Mouse (Mus musculus) MEL (cell line): ENCODE measurements around the gene Slain1. TPM values are rescaled to one million over a fixed set of nuclear protein-coding genes. Genes with fewer than 3 reads are reported as not detected.

ENCODE experiments used
- DNase-seq: peaks from one replicate; pipeline ENCODE4 v3.0.0; 2011; ENCODE audit warnings: low read depth, low spot score
- H3K27ac ChIP-seq: 2 replicates; pipeline ENCODE4 v1.5.1; 2012; ENCODE audit warnings: low read depth, mild to moderate bottlenecking, control low read depth, low read length, moderate library complexity; ENCODE audit not compliant: control insufficient read depth
- H3K27me3 ChIP-seq, 2 experiments: fragments of 150-350 bp in 1 of 2; sonication (generic) in 1 of 2; 2 replicates each; pipeline ENCODE4 v1.6.1; 2012; ENCODE audit warnings: low read length in 2 of 2, mild to moderate bottlenecking in 2 of 2, improper control_type of control experiment in 1 of 2, moderate library complexity in 1 of 2; ENCODE audit not compliant: insufficient read depth in 2 of 2, control insufficient read depth in 1 of 2
- H3K36me3 ChIP-seq, 2 experiments: 2 replicates each; pipeline ENCODE4 v1.6.1; 2012 to 2014; ENCODE audit warnings: low read length in 2 of 2, improper control_type of control experiment in 1 of 2, inconsistent platforms in 1 of 2, mild to moderate bottlenecking in 1 of 2; ENCODE audit not compliant: insufficient read depth in 2 of 2, control insufficient read depth in 1 of 2
- H3K4me1 ChIP-seq, 2 experiments: fragments of 150-350 bp in 1 of 2; sonication (generic) in 1 of 2; 2 replicates each; pipeline ENCODE4 v1.6.1; 2012; ENCODE audit warnings: low read length in 2 of 2, improper control_type of control experiment in 1 of 2, mild to moderate bottlenecking in 1 of 2; ENCODE audit not compliant: insufficient read depth in 2 of 2, control insufficient read depth in 1 of 2
- H3K4me3 ChIP-seq, 2 experiments: fragments of 150-350 bp in 1 of 2; sonication (generic) in 1 of 2; 2 replicates each; pipeline ENCODE4 v1.5.1; 2012; ENCODE audit warnings: low read depth in 2 of 2, low read length in 2 of 2, mild to moderate bottlenecking in 2 of 2, moderate library complexity in 2 of 2, control low read depth in 1 of 2, improper control_type of control experiment in 1 of 2; ENCODE audit not compliant: control insufficient read depth in 1 of 2, insufficient read depth in 1 of 2
- H3K79me2 ChIP-seq: 2 replicates; pipeline ENCODE4 v1.6.1; 2012; ENCODE audit warnings: mild to moderate bottlenecking, low read length, moderate library complexity; ENCODE audit not compliant: control insufficient read depth, poor library complexity, insufficient read depth
- H3K9ac ChIP-seq: 2 replicates; pipeline ENCODE4 v1.6.1; 2012; ENCODE audit warnings: low read depth, mild to moderate bottlenecking, control low read depth, low read length, moderate library complexity; ENCODE audit not compliant: control insufficient read depth, poor library complexity, severe bottlenecking
- H3K9me3 ChIP-seq: fragments of 150-350 bp; sonication (generic); replicated peaks from 2 replicates; pipeline ENCODE4 v1.6.1; 2012; ENCODE audit warnings: mild to moderate bottlenecking, low read length, improper control_type of control experiment, moderate library complexity; ENCODE audit not compliant: insufficient read depth
- CTCF ChIP-seq, 3 experiments: IDR thresholded peaks in 2 of 3; conservative IDR thresholded peaks in 1 of 3; 2 replicates each; pipeline ENCODE4 v1.5.1; 2011 to 2012; ENCODE audit warnings: low read length in 3 of 3, low read depth in 2 of 3, mild to moderate bottlenecking in 2 of 3, improper control_type of control experiment in 1 of 3, inconsistent platforms in 1 of 3, mixed read lengths in 1 of 3, moderate library complexity in 1 of 3; ENCODE audit not compliant: control insufficient read depth in 1 of 3, insufficient read depth in 1 of 3, poor library complexity in 1 of 3, severe bottlenecking in 1 of 3
- E2F4 ChIP-seq: IDR thresholded peaks from 2 replicates; pipeline ENCODE4 v1.6.1; 2011; ENCODE audit warnings: low read depth, low read length, improper control_type of control experiment, borderline replicate concordance
- EP300 ChIP-seq, 2 experiments: IDR thresholded peaks; 2 replicates each; pipeline ENCODE4 v1.6.1; 2011; ENCODE audit warnings: improper control_type of control experiment in 2 of 2, low read length in 2 of 2, low read depth in 1 of 2, mild to moderate bottlenecking in 1 of 2
- ETS1 ChIP-seq: IDR thresholded peaks from 2 replicates; pipeline ENCODE4 v1.6.1; 2012; ENCODE audit warnings: low read depth, mild to moderate bottlenecking, inconsistent platforms, low read length, improper control_type of control experiment, moderate library complexity
- HCFC1 ChIP-seq: IDR thresholded peaks from 2 replicates; pipeline ENCODE4 v1.6.1; 2012; ENCODE audit warnings: low read depth, mild to moderate bottlenecking, inconsistent platforms, low read length, improper control_type of control experiment, moderate library complexity
- JUND ChIP-seq: IDR thresholded peaks from 2 replicates; pipeline ENCODE4 v1.6.1; 2011; ENCODE audit warnings: low read depth, mild to moderate bottlenecking, improper control_type of control experiment, low read length
- KAT2A ChIP-seq: conservative IDR thresholded peaks from 2 replicates; pipeline ENCODE4 v1.6.1; 2012; ENCODE audit warnings: low read depth, low read length, improper control_type of control experiment, inconsistent platforms
- MAX ChIP-seq: IDR thresholded peaks from 2 replicates; pipeline ENCODE4 v1.6.1; 2011; ENCODE audit warnings: low read length, improper control_type of control experiment
- MAZ ChIP-seq: IDR thresholded peaks from 2 replicates; pipeline ENCODE4 v1.6.1; 2012; ENCODE audit warnings: low read depth, mild to moderate bottlenecking, inconsistent platforms, low read length, improper control_type of control experiment
- MXI1 ChIP-seq: IDR thresholded peaks from 2 replicates; pipeline ENCODE4 v1.6.1; 2011; ENCODE audit warnings: mild to moderate bottlenecking, low read depth, low read length, improper control_type of control experiment
- NELFE ChIP-seq: IDR thresholded peaks from 2 replicates; pipeline ENCODE4 v1.6.1; 2011; ENCODE audit warnings: low read depth, low read length, improper control_type of control experiment
- POLR2AphosphoS2 ChIP-seq: IDR thresholded peaks from 2 replicates; pipeline ENCODE4 v1.6.1; 2011; ENCODE audit warnings: low read length, improper control_type of control experiment
- POLR2AphosphoS5 ChIP-seq: IDR thresholded peaks from 2 replicates; pipeline ENCODE4 v1.6.1; 2012; ENCODE audit warnings: low read depth, borderline replicate concordance, mild to moderate bottlenecking, inconsistent platforms, low read length, moderate library complexity, mixed read lengths
- RCOR1 ChIP-seq: IDR thresholded peaks from 2 replicates; pipeline ENCODE4 v1.6.1; 2012; ENCODE audit warnings: low read depth, mild to moderate bottlenecking, inconsistent platforms, low read length, improper control_type of control experiment
- SIN3A ChIP-seq: IDR thresholded peaks from 2 replicates; pipeline ENCODE4 v1.6.1; 2012; ENCODE audit warnings: low read length, improper control_type of control experiment, inconsistent platforms
- TBP ChIP-seq: IDR thresholded peaks from 2 replicates; pipeline ENCODE4 v1.8.0; 2011; ENCODE audit warnings: low read depth, low read length, improper control_type of control experiment
- TCF12 ChIP-seq: IDR thresholded peaks from 2 replicates; pipeline ENCODE4 v1.6.1; 2014; ENCODE audit warnings: low read depth, mild to moderate bottlenecking, inconsistent platforms, low read length, improper control_type of control experiment, moderate library complexity
- USF2 ChIP-seq, 2 experiments: IDR thresholded peaks; 2 replicates each; pipeline ENCODE4 v1.6.1; 2011 to 2012; ENCODE audit warnings: improper control_type of control experiment in 2 of 2, low read length in 2 of 2, borderline replicate concordance in 1 of 2, inconsistent platforms in 1 of 2, low read depth in 1 of 2, mild to moderate bottlenecking in 1 of 2; ENCODE audit not compliant: insufficient read depth in 1 of 2
- ZMIZ1 ChIP-seq: IDR thresholded peaks from 2 replicates; pipeline ENCODE4 v1.6.1; 2012; ENCODE audit warnings: low read depth, mild to moderate bottlenecking, inconsistent platforms, low read length, improper control_type of control experiment, moderate library complexity
- polyA plus RNA-seq, 2 experiments: library from polyadenylated mRNA; stranded (reverse) in 1 of 2; unstranded in 1 of 2; fragments of >175 nt in 1 of 2; fragments of >200 nt in 1 of 2; gene quantifications; 2 replicates each; pipeline versions ENCODE4 v1.2.1 to v1.2.4; 2012; ENCODE audit warnings: low replicate concordance in 2 of 2, low read depth in 1 of 2; ENCODE audit not compliant: insufficient read length in 2 of 2, insufficient read depth in 1 of 2, missing spikeins in 1 of 2
- total RNA-seq: library from RNA; depleted of rRNA; stranded (reverse); fragments of 300-350 nt; gene quantifications from 2 replicates; pipeline ENCODE4 v1.2.3, GENCODE M21; 2012

Gene Slain1
- total and polyA plus RNA-seq, 3 experiments, result not detected

GRCm38 (mm10) chr14:103697101-103697500, 47.1 kb downstream of the Slain1 start:
- Histone ChIP-seq H3K36me3 (no peaks in the 10 kb centered on the region), H3K9ac (no peak overlapping the region), H3K27ac (no peak overlapping the region), H3K4me1 (no peaks in the 10 kb centered on the region), H3K4me3 (no peak overlapping the region), H3K79me2 (no peaks in the 10 kb centered on the region), H3K27me3 (no peaks in the 10 kb centered on the region), H3K9me3 (no peaks in the 10 kb centered on the region)
- no peak for TF ChIP-seq TBP
- no peak for TF ChIP-seq HCFC1
- no peak for TF ChIP-seq E2F4
- TF ChIP-seq USF2 (IDR thresholded peaks at IDR 0.05; ENCODE audit: borderline replicate concordance in 1 of 2, insufficient read depth in 1 of 2, low read depth in 1 of 2, low read length in 2 of 2), result no peak
- no peak for TF ChIP-seq POLR2AphosphoS2
- TF ChIP-seq TCF12, result no peak
- TF ChIP-seq CTCF (IDR thresholded peaks at IDR 0.05 in 2 of 3, conservative IDR thresholded peaks at IDR 0.05 in 1 of 3; ENCODE audit: control insufficient read depth in 1 of 3, insufficient read depth in 1 of 3, low read depth in 2 of 3, low read length in 3 of 3, poor library complexity in 1 of 3, severe bottlenecking in 1 of 3), result no peak
- TF ChIP-seq RCOR1, result no peak
- TF ChIP-seq MXI1, result no peak
- no peak for TF ChIP-seq POLR2AphosphoS5
- TF ChIP-seq ETS1, result no peak
- no peak for TF ChIP-seq MAX
- TF ChIP-seq NELFE, result no peak
- DNase-seq, result no peak

DNA sequence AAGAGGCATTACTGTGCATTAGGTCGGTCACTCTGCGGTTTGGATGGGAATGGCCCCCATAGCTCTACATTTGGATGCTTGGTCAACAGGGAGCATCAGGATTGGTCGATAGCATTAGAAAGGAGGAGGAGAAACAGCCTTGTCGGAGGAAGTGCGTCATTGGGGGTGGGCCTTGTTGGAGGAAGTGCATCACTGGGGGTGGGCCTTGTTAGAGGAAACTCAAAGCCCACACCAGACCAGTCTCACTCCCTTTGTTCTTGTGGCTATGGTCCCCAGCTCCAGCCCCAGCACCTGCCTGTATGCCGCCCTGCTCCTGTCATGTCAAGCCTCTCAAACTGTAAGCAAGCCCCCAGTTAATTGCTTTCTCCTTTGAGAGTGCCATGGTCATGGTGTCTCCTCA, 49.3 kb downstream of the Slain1 start:
- no peaks in the 10 kb centered on the region for H3K4me1 ChIP-seq
- H3K27me3 ChIP-seq, result no peaks in the 10 kb centered on the region
- H3K9me3 ChIP-seq, result no peaks in the 10 kb centered on the region
- H3K4me3 ChIP-seq, result no peak overlapping the region
- TF ChIP-seq USF2 (IDR thresholded peaks at IDR 0.05; ENCODE audit: borderline replicate concordance in 1 of 2, insufficient read depth in 1 of 2, low read depth in 1 of 2, low read length in 2 of 2) (no peak), EP300 (IDR thresholded peaks at IDR 0.05; ENCODE audit: low read depth in 1 of 2, low read length in 2 of 2) (no peak), MAZ (no peak), JUND (no peak), POLR2AphosphoS5 (no peak), ZMIZ1 (no peak), HCFC1 (no peak), KAT2A (no peak), SIN3A (no peak)
- TF ChIP-seq, all 39 proteins: peak for 0
- no peaks in the 10 kb centered on the region for H3K36me3 ChIP-seq
- H3K27ac ChIP-seq, result no peak overlapping the region
- H3K9ac ChIP-seq, result no peak overlapping the region
- DNase-seq, result no peak
- H3K79me2 ChIP-seq, result no peaks in the 10 kb centered on the region
